Mouse (Mus musculus): Measurements from ENCODE around the gene Abcf2. TPM values are rescaled to one million over a fixed set of nuclear protein-coding genes. Genes with fewer than 3 reads are reported as not detected.

Gene Abcf2
- total RNA-seq, 4 experiments from 2014 or later, result 114 to 132 (median 122) TPM

- peak; percentile 76 to 80 for DNase-seq (ENCODE audit: low spot score in 2 of 2)
Measured at GRCm38 (mm10) chr5:24601911-24602750, 24.9 kb upstream of the Abcf2 start.

- DNase-seq (ENCODE audit: low spot score in 2 of 2), result no peak
Measured at GRCm38 (mm10) chr5:24601071-24601835, 24.0 kb upstream of the Abcf2 start.

GRCm38 (mm10) chr5:24600236-24600635 lies 23.0 kb upstream of the Abcf2 start:
- peak; percentile 76 to 82 for DNase-seq (ENCODE audit: low spot score in 2 of 2)

- DNase-seq (ENCODE audit: low spot score in 2 of 2), result no peak
Measured at GRCm38 (mm10) chr5:24599137-24599536, 21.9 kb upstream of the Abcf2 start.

GRCm38 (mm10) chr5:24598570-24599006 lies 21.3 kb upstream of the Abcf2 start:
- peak; percentile 63 to 65 for DNase-seq (ENCODE audit: low spot score in 2 of 2)

GRCm38 (mm10) chr5:24597901-24598569 lies 20.8 kb upstream of the Abcf2 start:
- DNase-seq (ENCODE audit: low spot score in 2 of 2), result no peak

- peak; percentile 71 to 73 for DNase-seq (ENCODE audit: low spot score in 2 of 2)
Measured at GRCm38 (mm10) chr5:24597221-24597728, 20.0 kb upstream of the Abcf2 start.

GRCm38 (mm10) chr5:24596519-24597171 lies 19.4 kb upstream of the Abcf2 start:
- DNase-seq (ENCODE audit: low spot score in 2 of 2), result no peak

GRCm38 (mm10) chr5:24595786-24596380 lies 18.6 kb upstream of the Abcf2 start:
- DNase-seq (ENCODE audit: low spot score in 2 of 2), result no peak

GRCm38 (mm10) chr5:24595261-24595660 lies 18.0 kb upstream of the Abcf2 start:
- no peak for DNase-seq (ENCODE audit: low spot score in 2 of 2)

GRCm38 (mm10) chr5:24594346-24594745 lies 17.1 kb upstream of the Abcf2 start:
- DNase-seq (ENCODE audit: low spot score in 2 of 2), result no peak

- DNase-seq (ENCODE audit: low spot score in 2 of 2), result no peak
Measured at GRCm38 (mm10) chr5:24593928-24594327, 16.7 kb upstream of the Abcf2 start.

GRCm38 (mm10) chr5:24593230-24593629 lies 16.0 kb upstream of the Abcf2 start:
- DNase-seq (ENCODE audit: low spot score in 2 of 2), result no peak

- no peak for DNase-seq (ENCODE audit: low spot score in 2 of 2)
Measured at GRCm38 (mm10) chr5:24592471-24593160, 15.3 kb upstream of the Abcf2 start.

- DNase-seq (ENCODE audit: low spot score in 2 of 2), result no peak
Measured at GRCm38 (mm10) chr5:24591796-24592470, 14.7 kb upstream of the Abcf2 start.

GRCm38 (mm10) chr5:24591268-24591721 lies 14.0 kb upstream of the Abcf2 start:
- no peak for DNase-seq (ENCODE audit: low spot score in 2 of 2)

GRCm38 (mm10) chr5:24589511-24590500 lies 12.5 kb upstream of the Abcf2 start:
- no peak for DNase-seq (ENCODE audit: low spot score in 2 of 2)

GRCm38 (mm10) chr5:24587200-24587577 lies 9.9 kb upstream of the Abcf2 start:
- no peak for DNase-seq (ENCODE audit: low spot score in 2 of 2)
